Mouse (Mus musculus): ENCODE measurements around the gene Hcn2. TPM values are rescaled to one million over a fixed set of nuclear protein-coding genes. Genes with fewer than 3 reads are reported as not detected.
"Not testable (repeated sequence)": the region's sequence is repeated elsewhere in the genome, so short reads cannot be mapped to it uniquely, and the experiment has no call there.

The Hcn2 gene
- total RNA-seq, 2 experiments from 2014 or later, result not detected

GRCm38 (mm10) chr10:79739234-79739633, 22.8 kb downstream of the Hcn2 start:
- ATAC-seq (replicated peaks; ENCODE audit: poor library complexity), result 0 out of 2 replicates have a peak, but pooled peaks have one; percentile 7

DNA sequence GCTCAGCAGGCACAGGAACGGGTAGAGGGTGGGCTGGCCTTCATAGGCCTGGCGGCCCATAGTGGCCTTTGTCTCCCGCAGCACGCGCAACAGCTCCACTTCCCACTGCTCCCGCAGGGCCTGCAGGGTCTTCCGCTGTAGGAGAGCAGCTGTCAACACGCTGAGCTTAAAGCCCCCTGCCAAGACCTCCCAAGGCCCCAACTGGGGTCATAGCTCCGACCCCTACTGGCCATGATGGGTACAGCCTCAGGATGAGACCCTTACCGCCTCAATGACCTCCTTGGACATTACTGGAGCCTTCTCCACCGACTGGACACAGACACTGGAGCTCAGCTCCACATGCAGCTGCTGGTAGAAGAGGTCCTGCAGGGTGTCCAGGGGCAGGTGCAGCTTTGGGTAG, 24.4 kb downstream of the Hcn2 start:
- ATAC-seq (replicated peaks; ENCODE audit: poor library complexity), result no peak

DNA sequence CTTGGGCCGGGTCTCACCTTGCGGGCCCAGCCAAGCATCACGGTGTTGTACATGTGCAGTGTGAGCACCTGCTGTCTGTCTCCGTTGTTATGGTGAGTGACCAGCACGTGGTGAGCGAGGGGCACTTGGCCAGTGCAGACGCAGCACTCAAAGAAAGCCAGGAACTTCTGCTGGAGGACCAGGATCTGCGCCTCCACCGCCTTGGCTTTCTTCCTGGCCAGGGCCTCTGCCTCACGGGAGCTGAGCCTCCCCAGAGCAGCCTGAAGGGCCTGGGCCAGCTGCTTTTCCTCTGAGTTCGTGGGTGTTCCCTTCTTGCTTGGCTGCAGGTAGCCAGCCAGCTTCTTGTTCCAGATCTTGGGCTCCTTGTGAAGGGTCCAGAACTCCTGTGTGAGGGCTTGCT, 26.7 kb downstream of the Hcn2 start:
- ATAC-seq (replicated peaks; ENCODE audit: poor library complexity), result no peak

GRCm38 (mm10) chr10:79743650-79744365, 27.4 kb downstream of the Hcn2 start:
- ATAC-seq (replicated peaks; ENCODE audit: poor library complexity), result no peak

GRCm38 (mm10) chr10:79745411-79745810, 29.0 kb downstream of the Hcn2 start:
- no peak for ATAC-seq (replicated peaks; ENCODE audit: poor library complexity)

- ATAC-seq (replicated peaks; ENCODE audit: poor library complexity), result peak; percentile 96
These were observed 29.7 kb downstream of the Hcn2 start, which contains the start of gene Polrmt for GRCm38 (mm10) chr10:79745898-79746773. TSS of gene Polrmt (minus strand) at chr10:79746581.

- ATAC-seq (replicated peaks; ENCODE audit: poor library complexity), result peak; percentile 50
These were observed 30.3 kb downstream of the Hcn2 start for GRCm38 (mm10) chr10:79746774-79747151.

GRCm38 (mm10) chr10:79748496-79748895, 32.1 kb downstream of the Hcn2 start:
- ATAC-seq (replicated peaks; ENCODE audit: poor library complexity), result no peak

- peak; percentile 86 for ATAC-seq (replicated peaks; ENCODE audit: poor library complexity)
These were observed 38.6 kb downstream of the Hcn2 start, which contains the start of gene Fgf22 for GRCm38 (mm10) chr10:79754856-79755516. TSS of gene Fgf22 (plus strand) at chr10:79755076.

DNA sequence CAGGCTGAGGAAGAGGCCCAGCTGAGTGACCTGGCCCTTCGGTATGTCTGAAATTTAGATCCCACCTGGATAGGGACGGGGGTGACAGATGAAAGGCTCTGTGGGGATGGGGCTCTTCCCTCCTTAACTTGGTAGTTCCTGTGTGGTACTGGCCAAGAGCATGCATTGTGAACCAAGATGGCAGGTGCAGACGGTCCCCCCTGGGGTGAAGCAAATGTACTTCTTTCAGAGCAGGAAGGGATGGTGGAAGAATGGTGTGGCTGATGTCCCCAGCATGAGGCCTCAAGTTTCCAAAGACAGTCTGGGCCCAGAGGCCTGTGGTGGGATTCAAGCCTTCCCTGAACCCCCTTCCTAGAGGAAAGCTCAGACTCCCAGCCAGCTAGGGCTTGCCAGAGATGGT, 39.4 kb downstream of the Hcn2 start:
- ATAC-seq (replicated peaks; ENCODE audit: poor library complexity), result no peak

- ATAC-seq (replicated peaks; ENCODE audit: poor library complexity), result no peak
These were observed 40.2 kb downstream of the Hcn2 start for GRCm38 (mm10) chr10:79756660-79757059.

DNA sequence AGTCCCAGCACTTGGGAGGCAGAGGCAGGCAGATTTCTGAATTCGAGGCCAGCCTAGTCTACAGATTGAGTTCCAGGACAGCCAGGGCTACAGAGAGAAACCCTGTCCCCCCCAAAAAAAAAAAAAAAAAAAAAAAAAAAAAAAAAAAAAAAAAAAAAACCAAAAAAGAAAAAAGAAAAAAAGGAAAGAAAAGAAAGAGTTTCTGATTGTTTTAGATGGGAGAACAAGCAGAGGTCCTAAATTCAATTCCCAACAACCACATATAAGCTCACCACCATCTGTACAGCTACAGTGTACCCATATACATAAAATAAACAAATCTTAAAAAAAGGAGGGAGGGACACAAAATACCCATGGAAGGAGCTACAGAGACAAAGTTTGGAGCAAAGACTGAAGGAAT, 43.2 kb downstream of the Hcn2 start:
- ATAC-seq (replicated peaks; ENCODE audit: poor library complexity), result not testable (repeated sequence)

GRCm38 (mm10) chr10:79760603-79761143, 44.2 kb downstream of the Hcn2 start:
- ATAC-seq (replicated peaks; ENCODE audit: poor library complexity), result no peak

DNA sequence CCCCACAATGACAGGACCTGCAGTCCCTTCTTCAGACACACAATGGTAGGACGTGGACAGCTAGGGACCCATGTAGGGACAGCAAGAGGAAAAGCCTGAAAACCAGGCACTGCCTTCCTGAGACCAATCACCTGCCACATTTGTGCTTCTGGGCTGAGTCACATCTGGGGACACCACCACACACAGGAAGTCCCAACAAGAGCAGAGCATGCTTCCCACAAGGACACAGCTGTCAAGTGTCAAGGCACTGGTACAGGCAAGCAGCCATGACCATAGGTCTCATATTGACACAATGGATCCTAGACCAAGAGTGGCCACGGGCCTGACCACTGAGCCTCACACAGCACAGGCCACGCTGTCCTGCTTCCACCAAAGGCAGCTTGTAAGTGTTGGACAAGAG, 46.4 kb downstream of the Hcn2 start:
- no peak for ATAC-seq (replicated peaks; ENCODE audit: poor library complexity)

DNA sequence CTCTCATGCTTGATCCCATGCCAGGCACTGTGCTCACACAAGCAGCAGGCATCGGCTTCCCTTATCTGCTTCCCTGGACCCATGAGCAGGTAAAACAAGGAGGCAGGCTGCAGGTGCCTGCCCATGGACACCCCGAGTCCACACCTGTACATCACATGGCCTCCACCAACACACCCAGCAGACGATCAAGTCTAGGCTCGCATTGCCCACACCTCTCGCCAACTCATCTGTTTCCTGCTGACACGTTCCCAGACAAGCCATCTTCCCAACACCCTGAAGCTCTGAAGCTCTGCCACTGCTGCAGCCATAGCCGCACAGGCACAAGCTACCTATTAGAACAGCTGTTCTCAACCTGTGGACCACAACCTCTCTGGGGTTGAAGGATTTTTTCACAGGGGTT, 47.8 kb downstream of the Hcn2 start:
- no peak for ATAC-seq (replicated peaks; ENCODE audit: poor library complexity)

GRCm38 (mm10) chr10:79765228-79765745, 48.9 kb downstream of the Hcn2 start:
- ATAC-seq (replicated peaks; ENCODE audit: poor library complexity), result no peak

- no peak for ATAC-seq (replicated peaks; ENCODE audit: poor library complexity)
These were observed 49.6 kb downstream of the Hcn2 start for GRCm38 (mm10) chr10:79766001-79766507.

- peak; percentile 92 for ATAC-seq (replicated peaks; ENCODE audit: poor library complexity)
These were observed 50.3 kb downstream of the Hcn2 start, which contains the start of gene Rnf126 for GRCm38 (mm10) chr10:79766508-79767325. TSS of gene Rnf126 (minus strand) at chr10:79766952.

DNA sequence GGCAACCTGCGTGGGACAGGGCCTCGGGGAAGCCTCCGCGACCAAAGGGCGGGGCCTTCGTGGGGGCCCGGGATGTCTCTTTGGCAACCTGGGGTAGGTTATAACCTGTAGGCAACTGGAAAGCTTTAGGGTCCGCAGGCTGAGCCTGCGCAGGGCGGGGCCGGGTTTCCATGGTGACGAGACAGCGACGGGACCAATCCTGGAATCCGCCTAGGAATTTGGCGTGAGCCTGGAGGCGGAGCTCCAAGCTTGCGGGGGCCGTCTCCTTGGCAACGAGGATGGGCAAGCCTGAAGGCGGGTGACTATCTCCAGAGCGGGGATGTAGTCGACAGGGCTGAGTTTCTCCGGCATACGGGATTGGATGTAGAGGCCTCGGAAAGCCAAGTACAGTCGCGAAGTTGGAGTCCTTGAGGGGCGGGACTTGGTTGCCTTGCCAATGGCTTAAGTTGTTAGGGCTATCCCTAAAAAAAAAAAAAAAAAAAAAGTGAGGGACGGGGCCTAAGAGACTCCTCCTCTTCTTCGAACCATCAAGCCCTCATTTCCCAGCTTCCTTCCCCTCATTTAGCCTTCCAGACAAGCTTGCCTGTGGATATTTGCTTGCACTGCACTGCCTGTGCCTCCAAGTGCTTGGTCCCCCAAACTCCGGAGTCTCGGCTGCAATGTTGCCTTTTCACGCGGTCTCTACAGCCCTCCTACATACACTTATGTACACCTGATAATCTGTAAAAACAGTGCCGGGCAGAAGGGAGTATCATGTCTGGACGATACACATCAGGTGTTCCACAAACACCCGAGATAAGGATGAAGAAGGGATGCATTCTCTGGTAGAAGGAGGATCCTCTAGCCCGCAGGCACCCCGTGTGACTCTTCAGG, 51.2 kb downstream of the Hcn2 start:
- ATAC-seq (replicated peaks; ENCODE audit: poor library complexity), result peak; percentile 24
